Mouse (Mus musculus) midbrain, embryonic 12.5 days (tissue): Measurements from ENCODE around the gene Ran. TPM values are rescaled to one million over a fixed set of nuclear protein-coding genes. Genes with fewer than 3 reads are reported as not detected.

ENCODE experiments used
- ATAC-seq: fragments of 200-750 bp; cut with Nextera tagmentation; 2 replicates; pipeline ENCODE4 v1.8.0; 2017; ENCODE audit warnings: low read depth, moderate TSS enrichment, moderate library complexity; ENCODE audit not compliant: low FRiP score
- H3K27ac ChIP-seq: fragments of 300-500 bp; sonication (generic); replicated peaks from 2 replicates; pipeline ENCODE4 v1.5.1; 2016; ENCODE audit warnings: mild to moderate bottlenecking
- H3K27me3 ChIP-seq: fragments of 300-500 bp; sonication (generic); 2 replicates; pipeline ENCODE4 v1.6.1; 2016; ENCODE audit warnings: mild to moderate bottlenecking
- H3K36me3 ChIP-seq: fragments of 300-500 bp; sonication (generic); 2 replicates; pipeline ENCODE4 v1.6.1; 2016
- H3K4me1 ChIP-seq: fragments of 300-500 bp; sonication (generic); 2 replicates; pipeline ENCODE4 v1.6.1; 2016
- H3K4me2 ChIP-seq: fragments of 300-500 bp; sonication (generic); replicated peaks from 2 replicates; pipeline ENCODE4 v1.6.1; 2016; ENCODE audit warnings: mild to moderate bottlenecking, moderate library complexity
- H3K4me3 ChIP-seq: fragments of 300-500 bp; sonication (generic); 2 replicates; pipeline ENCODE4 v1.5.1; 2016; ENCODE audit warnings: mild to moderate bottlenecking
- H3K9ac ChIP-seq: fragments of 300-500 bp; sonication (generic); replicated peaks from 2 replicates; pipeline ENCODE4 v1.6.1; 2016; ENCODE audit warnings: mild to moderate bottlenecking, moderate library complexity
- H3K9me3 ChIP-seq: fragments of 300-500 bp; sonication (generic); 2 replicates; pipeline ENCODE4 v1.6.1; 2016; ENCODE audit warnings: mild to moderate bottlenecking
- WGBS: fragments of 180-500 bp; shearing (Covaris S2); methylation state at CpG from one replicate; pipeline ENCODE4 v1.1.7; 2016; 5-methylcytosine and 5-hydroxymethylcytosine counted together
- polyA plus RNA-seq: library from polyadenylated mRNA; unstranded; fragments of >200 nt; fragmentation: Nextera tagmentation; extraction: Ambion mirVana; gene quantifications from 2 replicates; pipeline ENCODE4 v1.2.1, GENCODE M21; 2016

The Ran gene
- polyA plus RNA-seq, 1 experiment from 2014 or later, result 712 TPM

GRCm38 (mm10) chr5:129045641-129046580 lies 26.0 kb downstream of the Ran start:
- Histone ChIP-seq H3K36me3 (no peaks in the 10 kb centered on the region), H3K4me3 (no peak overlapping the region), H3K27ac (peak overlapping the region; percentile 76), H3K9ac (no peak overlapping the region), H3K27me3 (no peaks in the 10 kb centered on the region), H3K4me2 (peak overlapping the region; percentile 6), H3K9me3 (no peaks in the 10 kb centered on the region), H3K4me1 (peaks cover 25% of the 10 kb centered on the region)
- 29% methylated on average over 26 of the region's 26 CpGs for WGBS
- ATAC-seq, result peak; percentile 73

GRCm38 (mm10) chr5:129049372-129049771 lies 29.5 kb downstream of the Ran start:
- Histone ChIP-seq H3K9ac (no peak overlapping the region), H3K36me3 (no peaks in the 10 kb centered on the region), H3K27ac (0 out of 2 replicates have a peak overlapping the region, but pooled peaks have one; percentile 15), H3K27me3 (no peaks in the 10 kb centered on the region), H3K4me1 (peaks cover 37% of the 10 kb centered on the region), H3K4me2 (no peak overlapping the region), H3K4me3 (no peak overlapping the region), H3K9me3 (no peaks in the 10 kb centered on the region)
- 59% methylated on average over 9 of the region's 9 CpGs for WGBS
- ATAC-seq, result no peak

GRCm38 (mm10) chr5:129051910-129052309 lies 32.0 kb downstream of the Ran start:
- Histone ChIP-seq H3K27me3 (0 out of 2 replicates have a peak, but pooled peaks cover under 1% of the 10 kb centered on the region), H3K4me2 (no peak overlapping the region), H3K36me3 (no peaks in the 10 kb centered on the region), H3K27ac (no peak overlapping the region), H3K4me1 (peaks cover 25% of the 10 kb centered on the region), H3K4me3 (no peak overlapping the region), H3K9ac (no peak overlapping the region), H3K9me3 (no peaks in the 10 kb centered on the region)
- 87% methylated on average over 3 of the region's 3 CpGs for WGBS
- no peak for ATAC-seq

GRCm38 (mm10) chr5:129052636-129053355 lies 32.9 kb downstream of the Ran start:
- peaks cover 10% of the 10 kb centered on the region; the same call in 1 of the 2 replicates for H3K27me3 ChIP-seq
- peak; percentile 89 for ATAC-seq
- H3K4me1 ChIP-seq, result peaks cover 25% of the 10 kb centered on the region
- H3K9ac ChIP-seq, result peak overlapping the region; percentile 31; the same call in 1 of the 2 replicates
- H3K4me3 ChIP-seq, result peak overlapping the region; percentile 4; the same call in 1 of the 2 replicates
- no peaks in the 10 kb centered on the region for H3K36me3 ChIP-seq
- peak overlapping the region; percentile 73 for H3K27ac ChIP-seq
- H3K9me3 ChIP-seq, result no peaks in the 10 kb centered on the region
- H3K4me2 ChIP-seq, result peak overlapping the region; percentile 36
- WGBS, result 17% methylated on average over 20 of the region's 20 CpGs

GRCm38 (mm10) chr5:129054675-129055284 lies 34.9 kb downstream of the Ran start:
- H3K9ac ChIP-seq, result no peak overlapping the region
- no peak for ATAC-seq
- 88% methylated on average over 9 of the region's 9 CpGs for WGBS
- H3K36me3 ChIP-seq, result no peaks in the 10 kb centered on the region
- H3K9me3 ChIP-seq, result no peaks in the 10 kb centered on the region
- H3K4me3 ChIP-seq, result no peak overlapping the region
- peaks cover 11% of the 10 kb centered on the region; the same call in 1 of the 2 replicates for H3K27me3 ChIP-seq
- H3K27ac ChIP-seq, result no peak overlapping the region
- no peak overlapping the region for H3K4me2 ChIP-seq
- peaks cover 12% of the 10 kb centered on the region for H3K4me1 ChIP-seq

- H3K4me1 ChIP-seq, result peaks cover 5% of the 10 kb centered on the region; the same call in 1 of the 2 replicates
- peaks cover 31% of the 10 kb centered on the region for H3K27me3 ChIP-seq
- WGBS, result 93% methylated on average over 3 of the region's 3 CpGs
- no peak for ATAC-seq
- H3K4me2 ChIP-seq, result no peak overlapping the region
- H3K9me3 ChIP-seq, result no peaks in the 10 kb centered on the region
- H3K4me3 ChIP-seq, result no peak overlapping the region
- no peak overlapping the region for H3K9ac ChIP-seq
- no peaks in the 10 kb centered on the region for H3K36me3 ChIP-seq
- no peak overlapping the region for H3K27ac ChIP-seq
Measured at GRCm38 (mm10) chr5:129059116-129059515, 39.2 kb downstream of the Ran start.

GRCm38 (mm10) chr5:129061579-129061978 lies 41.7 kb downstream of the Ran start:
- H3K27me3 ChIP-seq, result peaks cover 31% of the 10 kb centered on the region
- H3K9ac ChIP-seq, result no peak overlapping the region
- H3K4me1 ChIP-seq, result peaks cover 5% of the 10 kb centered on the region; the same call in 1 of the 2 replicates
- H3K9me3 ChIP-seq, result no peaks in the 10 kb centered on the region
- 29% methylated on average over 13 of the region's 13 CpGs for WGBS
- no peak overlapping the region for H3K27ac ChIP-seq
- no peak overlapping the region for H3K4me3 ChIP-seq
- no peak overlapping the region for H3K4me2 ChIP-seq
- ATAC-seq, result no peak
- H3K36me3 ChIP-seq, result no peaks in the 10 kb centered on the region

GRCm38 (mm10) chr5:129063037-129063791 lies 43.3 kb downstream of the Ran start:
- Histone ChIP-seq H3K9ac (no peak overlapping the region), H3K4me3 (peak overlapping the region; percentile 18; the same call in 1 of the 2 replicates), H3K27ac (no peak overlapping the region), H3K4me1 (peaks cover 5% of the 10 kb centered on the region; the same call in 1 of the 2 replicates), H3K27me3 (peaks cover 20% of the 10 kb centered on the region), H3K36me3 (no peaks in the 10 kb centered on the region), H3K4me2 (peak overlapping the region; percentile 49), H3K9me3 (no peaks in the 10 kb centered on the region)
- 14% methylated on average over 21 of the region's 21 CpGs for WGBS
- peak; percentile 49; the same call in 1 of the 2 replicates for ATAC-seq

GRCm38 (mm10) chr5:129063792-129064087 lies 43.9 kb downstream of the Ran start:
- Histone ChIP-seq H3K27me3 (peaks cover 20% of the 10 kb centered on the region), H3K9me3 (no peaks in the 10 kb centered on the region), H3K9ac (no peak overlapping the region), H3K4me3 (peak overlapping the region; percentile 18; the same call in 1 of the 2 replicates), H3K27ac (no peak overlapping the region), H3K4me2 (peak overlapping the region; percentile 49), H3K4me1 (peaks cover 5% of the 10 kb centered on the region; the same call in 1 of the 2 replicates), H3K36me3 (no peaks in the 10 kb centered on the region)
- ATAC-seq, result 0 out of 2 replicates have a peak, but pooled peaks have one; percentile 12
- WGBS, result 51% methylated on average over 8 of the region's 8 CpGs

GRCm38 (mm10) chr5:129064186-129064585 lies 44.3 kb downstream of the Ran start:
- H3K27me3 ChIP-seq, result peaks cover 20% of the 10 kb centered on the region
- ATAC-seq, result no peak
- no peak overlapping the region for H3K4me3 ChIP-seq
- H3K9me3 ChIP-seq, result no peaks in the 10 kb centered on the region
- H3K36me3 ChIP-seq, result no peaks in the 10 kb centered on the region
- no peak overlapping the region for H3K27ac ChIP-seq
- H3K9ac ChIP-seq, result no peak overlapping the region
- H3K4me1 ChIP-seq, result peaks cover 5% of the 10 kb centered on the region; the same call in 1 of the 2 replicates
- no peak overlapping the region for H3K4me2 ChIP-seq
- WGBS, result 81% methylated on average over 11 of the region's 11 CpGs

- Histone ChIP-seq H3K27me3 (peaks cover 20% of the 10 kb centered on the region), H3K27ac (no peak overlapping the region), H3K4me3 (no peak overlapping the region), H3K9ac (no peak overlapping the region), H3K9me3 (no peaks in the 10 kb centered on the region), H3K4me1 (peaks cover 5% of the 10 kb centered on the region; the same call in 1 of the 2 replicates), H3K4me2 (no peak overlapping the region), H3K36me3 (no peaks in the 10 kb centered on the region)
- WGBS, result 86% methylated on average over 12 of the region's 12 CpGs
- ATAC-seq, result no peak
Measured at GRCm38 (mm10) chr5:129065301-129065700, 45.4 kb downstream of the Ran start.
